Mouse (Mus musculus) mature B cell (primary cell): ENCODE results near the gene Amh.

Experiments
- in situ Hi-C: fragments of 300-500 bp; cut with MboI; formaldehyde crosslinking; loops from 2 replicates; pipeline ENCODE4 v1.14.3; 2019

Gene Amh

DNA sequence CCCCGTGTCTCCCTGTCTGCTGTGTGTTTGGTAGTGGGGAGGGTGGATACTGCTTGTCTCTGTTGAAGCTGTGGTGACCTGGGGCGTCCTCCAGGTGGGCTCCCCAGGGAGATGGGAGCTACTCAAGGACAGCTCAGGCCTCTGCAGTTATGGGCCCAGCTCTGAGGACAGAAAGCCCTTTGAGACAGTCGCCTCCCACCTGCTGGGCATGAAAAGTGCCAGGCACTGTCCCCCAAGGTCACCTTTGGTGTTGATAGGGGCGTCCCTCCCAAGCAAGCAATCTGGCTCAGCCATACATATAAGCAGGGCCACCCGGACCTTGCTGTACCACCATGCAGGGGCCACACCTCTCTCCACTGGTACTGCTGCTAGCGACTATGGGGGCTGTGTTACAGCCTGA, at the start of gene Amh:
Amh (plus strand) TSS at position 328 of the 400 bp plus-strand sequence.
- in situ Hi-C loops = no loop called here

DNA sequence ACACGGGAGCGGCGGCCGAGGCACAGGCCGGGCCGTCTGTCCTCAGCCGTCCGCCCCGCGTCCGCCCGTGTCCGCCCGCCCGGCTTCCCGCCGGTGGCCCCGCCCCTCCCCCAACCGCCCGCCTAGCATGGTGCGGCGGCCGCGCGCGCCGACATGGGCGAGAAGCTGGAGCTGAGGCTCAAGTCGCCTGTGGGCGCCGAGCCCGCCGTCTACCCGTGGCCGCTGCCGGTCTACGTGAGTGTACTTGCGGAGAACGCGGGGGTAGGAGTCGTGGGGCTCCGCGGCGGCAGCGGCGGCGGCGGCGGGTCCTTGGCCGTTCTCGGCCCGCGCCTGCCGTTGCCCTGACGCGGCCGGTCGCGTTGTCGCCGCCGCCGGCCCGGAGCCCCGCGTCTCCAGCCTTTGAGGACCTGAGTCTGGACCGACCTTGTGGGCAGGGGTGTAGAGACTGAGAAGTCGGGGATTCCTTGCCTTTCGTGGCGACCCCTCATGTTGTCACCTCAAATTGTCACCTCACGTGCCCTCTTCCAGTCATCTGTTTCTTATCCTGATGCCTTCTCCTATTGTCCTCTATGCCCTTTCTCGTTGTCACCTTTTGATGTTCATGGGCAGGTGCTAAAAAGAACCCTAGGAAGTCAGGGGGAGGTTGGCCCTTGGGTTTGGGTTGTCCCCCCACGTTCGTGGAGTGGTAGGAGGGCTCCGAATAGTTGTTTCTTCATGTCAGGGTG, 49.6 kb upstream of the Amh start:
- in situ Hi-C loops = no loop called here

DNA sequence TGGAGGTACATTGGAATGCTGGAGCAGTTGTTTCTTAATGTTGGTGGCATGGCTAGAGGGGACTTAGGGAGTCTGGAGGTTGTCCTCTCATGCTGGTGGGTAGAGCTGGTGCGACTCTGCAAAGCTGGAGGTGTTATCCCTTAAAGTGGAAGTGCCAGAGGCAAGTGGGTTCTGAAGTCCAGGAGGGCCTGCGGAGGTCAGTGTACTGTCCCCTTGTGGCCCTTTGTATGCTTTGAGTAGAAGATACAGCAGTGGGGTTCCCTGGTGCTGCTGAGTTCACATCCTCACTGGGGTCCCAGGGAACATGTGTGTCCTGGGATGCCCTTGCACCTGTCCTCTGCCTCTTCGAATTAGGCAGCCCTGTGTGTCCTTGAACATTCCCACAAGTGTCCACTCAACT, 48.9 kb upstream of the Amh start:
- in situ Hi-C loops = no loop called here

DNA sequence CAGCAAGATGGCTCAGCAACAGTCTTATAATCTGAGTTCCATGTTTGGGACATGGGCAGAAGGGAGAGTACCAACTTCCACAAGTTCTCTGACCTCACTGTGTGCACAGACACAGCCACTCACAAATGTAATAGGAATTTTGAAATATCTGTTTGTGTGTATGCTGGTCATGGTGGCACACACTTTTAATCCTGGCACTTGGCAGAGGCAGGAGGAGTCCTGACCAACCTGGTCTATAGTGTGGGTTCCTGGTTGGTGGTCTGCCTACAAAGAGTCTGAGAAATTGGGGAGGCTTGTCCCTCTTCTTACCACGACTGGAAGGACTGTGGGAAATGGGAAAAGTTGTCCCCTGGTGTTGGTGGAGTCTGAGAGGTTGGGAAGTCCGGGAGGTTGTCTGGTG, 48.5 kb upstream of the Amh start:
- in situ Hi-C loops = no loop called here

DNA sequence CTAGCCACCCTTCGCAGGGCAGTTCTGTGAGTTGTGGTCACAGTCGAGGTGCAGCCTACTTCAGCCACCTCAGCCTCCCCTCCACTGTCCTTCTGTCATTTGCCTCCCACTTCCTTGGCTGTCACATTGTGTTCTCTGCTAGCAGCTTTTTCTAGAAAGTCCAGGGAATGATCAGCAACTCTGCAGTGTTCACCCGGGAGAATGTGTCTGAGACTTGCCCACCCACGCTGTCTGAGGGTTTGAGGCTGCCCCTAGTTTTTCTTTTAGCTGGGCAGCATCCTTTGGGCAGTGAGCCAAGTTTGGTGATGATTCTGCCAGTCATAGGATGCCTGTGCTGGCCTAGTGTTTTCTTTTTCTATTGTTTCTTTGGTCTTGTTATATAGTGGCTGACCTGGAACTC, 48.1 kb upstream of the Amh start:
- in situ Hi-C loops = no loop called here

DNA sequence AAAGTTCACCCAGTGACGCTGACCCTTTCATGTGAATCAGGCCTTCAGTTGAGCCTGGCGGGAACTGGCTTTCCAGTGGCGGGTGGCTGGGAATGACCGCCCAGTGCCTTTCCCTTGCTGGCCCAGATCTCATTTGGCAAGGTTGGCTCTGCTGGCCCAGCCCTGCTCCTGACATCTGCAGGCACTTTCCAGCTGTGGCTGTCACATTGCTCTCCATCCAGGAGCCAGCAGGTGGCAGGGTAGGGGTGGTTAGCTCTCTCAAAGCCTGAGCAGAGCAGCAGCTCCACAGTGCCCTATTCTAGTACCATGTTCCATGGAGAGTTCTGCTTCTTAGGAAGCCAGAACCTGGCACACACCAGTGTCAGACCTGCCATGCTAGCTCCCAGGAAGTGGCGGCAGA, 47.3 kb upstream of the Amh start:
- in situ Hi-C loops = no loop called here

DNA sequence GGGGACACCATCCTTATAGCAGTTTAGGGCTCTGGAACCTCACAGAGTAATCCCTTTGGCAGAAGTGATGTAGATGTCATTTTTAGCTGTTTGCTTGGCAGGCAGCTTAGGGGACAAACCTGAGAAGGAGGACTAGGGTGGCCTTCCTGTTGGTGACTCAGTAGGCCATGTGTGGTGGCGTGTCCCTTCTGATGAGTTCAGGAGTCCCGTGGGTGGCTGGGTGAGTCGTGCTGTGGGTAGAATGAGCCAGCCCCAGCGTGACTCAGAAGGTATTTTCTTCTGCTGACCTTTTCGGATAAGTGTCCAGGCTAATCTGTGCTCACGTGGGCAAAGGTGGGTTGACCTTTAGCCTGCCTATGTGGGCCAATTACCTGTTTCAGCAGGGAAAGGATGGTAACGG, 46.4 kb upstream of the Amh start:
- in situ Hi-C loops = no loop called here

DNA sequence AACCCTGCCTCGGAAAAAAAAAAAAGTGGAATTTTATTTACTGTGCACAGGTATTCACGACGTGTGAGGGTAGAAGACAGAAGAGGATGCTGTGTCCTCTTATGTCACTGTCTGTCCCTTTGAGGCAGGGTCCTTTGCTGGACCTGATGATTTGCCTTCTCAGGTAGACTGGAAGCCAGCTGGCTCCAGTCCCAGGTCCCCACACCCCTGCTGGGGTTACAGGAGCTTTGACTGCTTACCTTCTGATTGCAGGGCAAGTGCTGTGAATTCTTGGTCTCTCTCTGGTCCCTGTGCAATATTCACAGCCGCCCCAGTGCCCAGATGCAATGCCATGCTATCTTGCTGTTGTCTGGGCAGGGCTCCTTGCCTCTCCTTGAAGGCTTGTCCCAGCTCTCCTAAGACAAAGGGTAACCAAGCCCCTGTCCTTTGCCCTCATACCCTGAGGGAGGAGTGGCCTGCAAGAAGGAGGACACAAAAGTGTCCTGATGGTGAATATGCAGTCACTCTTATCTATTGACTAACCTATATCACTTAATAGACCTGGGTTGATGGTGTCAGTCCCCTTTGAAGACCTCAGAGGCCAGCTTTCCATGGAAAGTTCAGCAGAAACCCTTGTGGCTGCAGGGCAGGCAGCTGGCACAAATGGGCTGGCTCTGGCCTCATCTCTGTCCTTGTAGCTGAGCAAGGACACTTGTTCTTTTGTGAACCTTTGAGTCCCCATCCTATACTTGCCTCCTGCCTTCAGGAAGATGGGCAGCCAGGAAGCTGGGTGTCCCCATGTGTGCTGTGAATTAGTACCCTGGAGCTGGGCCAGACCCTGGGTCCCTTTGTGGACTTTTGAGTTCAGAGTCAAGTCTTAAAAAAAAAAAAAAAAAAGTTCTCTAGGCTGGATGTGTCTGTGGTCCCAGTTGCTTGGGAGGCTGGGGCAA, 44.2 kb upstream of the Amh start:
- in situ Hi-C loops = no loop called here

DNA sequence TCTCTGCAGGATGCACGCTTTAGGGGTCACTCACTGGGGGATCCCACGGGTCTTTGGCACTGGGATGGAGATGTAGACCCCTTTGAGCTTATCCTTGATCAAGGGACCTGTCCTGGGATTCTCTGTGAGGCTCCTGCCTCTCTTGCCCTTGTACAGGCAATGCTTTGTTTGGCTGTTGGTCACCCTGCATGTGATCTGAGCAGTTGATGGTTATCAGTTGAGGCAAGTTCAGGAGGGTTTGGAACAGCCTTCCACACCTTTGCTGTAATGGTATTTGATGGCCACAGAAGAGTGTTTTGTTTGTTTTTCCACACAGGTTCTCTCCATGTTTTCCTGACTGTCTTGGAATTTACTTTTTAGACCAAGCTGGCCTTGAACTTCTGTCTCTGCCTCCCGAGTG, 43.2 kb upstream of the Amh start:
- in situ Hi-C loops = no loop called here

DNA sequence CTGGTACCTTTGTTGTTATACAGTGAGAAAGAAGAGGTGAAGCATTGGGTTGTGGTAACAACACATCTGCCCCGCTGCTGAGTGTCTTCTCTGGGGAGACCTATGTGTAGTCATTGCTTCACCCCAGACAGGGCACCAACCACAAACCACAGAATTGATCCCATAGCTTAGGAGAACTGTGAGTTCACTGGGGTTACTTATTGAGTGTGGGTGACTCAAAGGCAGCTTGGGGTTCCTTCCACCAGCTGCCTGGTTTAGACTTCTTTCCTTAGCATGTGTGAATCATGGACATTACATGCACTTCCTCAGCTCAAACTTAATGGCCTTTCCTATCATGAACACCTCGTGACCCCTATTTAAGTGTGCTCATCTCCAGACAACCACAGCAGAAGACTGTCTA, 41.5 kb upstream of the Amh start:
- in situ Hi-C loops = no loop called here

DNA sequence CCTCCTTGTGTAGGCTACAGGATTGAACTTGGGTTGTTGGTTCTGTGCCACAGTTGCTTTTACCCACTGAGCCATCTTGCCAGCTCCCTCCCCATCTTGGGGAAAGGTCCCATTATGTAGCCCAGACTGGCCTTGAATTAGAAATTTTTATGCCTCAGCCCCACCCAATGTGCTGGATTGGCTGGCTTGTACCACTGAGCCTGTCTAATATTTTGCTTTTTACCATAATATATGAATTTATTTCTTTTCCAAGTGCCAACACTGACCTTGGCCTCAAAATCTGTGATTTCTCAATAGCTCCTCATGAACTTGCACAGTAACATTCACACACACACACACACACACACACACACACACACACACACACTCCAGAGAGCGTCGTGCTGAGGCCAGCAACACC, 39.3 kb upstream of the Amh start:
- in situ Hi-C loops = no loop called here

DNA sequence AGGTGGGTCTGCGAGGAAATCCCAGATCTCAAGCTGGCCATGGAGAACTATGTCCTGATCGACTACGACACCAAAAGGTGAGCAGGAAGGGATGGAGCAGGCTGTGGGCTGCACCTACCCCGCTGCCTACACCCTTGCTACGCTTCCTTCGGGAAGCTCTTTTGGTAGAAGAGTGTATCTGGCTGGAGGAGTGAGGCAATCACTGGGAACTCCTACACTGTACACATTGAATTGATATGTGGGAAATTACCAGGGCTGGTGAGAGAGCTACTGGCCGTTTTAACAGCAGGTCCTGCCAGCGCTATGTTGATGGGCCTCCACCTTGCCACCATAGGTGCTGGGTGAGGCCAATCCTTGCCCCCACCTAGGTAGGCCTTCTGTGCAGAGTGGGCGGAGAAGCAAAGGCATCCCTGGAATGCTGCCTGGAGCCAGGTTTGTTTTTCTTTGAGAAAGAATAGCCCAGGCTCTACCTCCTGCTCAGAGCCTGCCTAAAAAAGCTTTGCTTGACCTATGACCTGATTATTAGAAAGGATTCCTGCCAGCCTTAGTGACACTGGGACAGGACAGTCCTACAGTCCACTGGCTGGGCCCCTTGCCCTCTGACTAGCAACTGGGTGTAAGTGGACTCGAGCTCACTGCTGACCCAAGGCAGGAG, 38.8 kb upstream of the Amh start:
- in situ Hi-C loops = no loop called here

DNA sequence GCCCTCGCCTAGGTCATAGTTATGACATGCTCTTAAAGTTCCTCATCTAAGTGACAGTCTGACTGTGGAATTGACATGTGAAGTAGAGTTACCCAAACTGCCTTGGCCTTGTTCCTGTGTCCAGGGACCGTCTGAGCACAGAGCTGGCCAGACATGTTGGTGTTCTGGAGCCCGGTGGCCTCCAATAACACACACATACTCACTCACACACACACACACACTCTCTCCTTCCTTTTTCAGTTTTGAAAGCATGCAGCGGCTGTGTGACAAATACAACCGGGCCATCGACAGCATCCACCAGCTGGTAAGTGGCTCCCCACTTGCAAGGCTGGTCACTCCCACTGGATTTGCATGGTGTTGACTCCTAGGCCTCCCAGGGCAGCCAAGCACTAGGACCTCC, 36.7 kb upstream of the Amh start:
- in situ Hi-C loops = no loop called here

DNA sequence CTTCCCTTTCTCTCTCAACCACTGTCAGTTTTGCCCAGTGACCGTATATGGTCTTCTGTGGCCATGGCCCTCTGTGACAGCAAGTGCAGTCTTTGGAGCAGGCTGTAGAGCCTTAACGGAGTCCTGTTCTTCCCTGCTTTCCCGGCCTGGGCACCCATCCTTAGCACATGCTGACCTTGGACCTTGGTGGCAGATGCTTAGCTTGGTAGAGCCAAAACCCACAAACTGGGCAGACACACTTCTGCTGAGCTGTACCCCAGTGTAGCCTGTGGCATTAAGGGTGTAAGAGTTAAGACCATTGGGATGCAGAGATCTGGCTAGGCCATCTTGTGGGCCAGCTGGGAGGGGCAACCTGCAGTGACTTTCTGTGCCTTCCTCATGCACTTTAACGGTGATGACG, 31.2 kb upstream of the Amh start:
- in situ Hi-C loops = no loop called here

DNA sequence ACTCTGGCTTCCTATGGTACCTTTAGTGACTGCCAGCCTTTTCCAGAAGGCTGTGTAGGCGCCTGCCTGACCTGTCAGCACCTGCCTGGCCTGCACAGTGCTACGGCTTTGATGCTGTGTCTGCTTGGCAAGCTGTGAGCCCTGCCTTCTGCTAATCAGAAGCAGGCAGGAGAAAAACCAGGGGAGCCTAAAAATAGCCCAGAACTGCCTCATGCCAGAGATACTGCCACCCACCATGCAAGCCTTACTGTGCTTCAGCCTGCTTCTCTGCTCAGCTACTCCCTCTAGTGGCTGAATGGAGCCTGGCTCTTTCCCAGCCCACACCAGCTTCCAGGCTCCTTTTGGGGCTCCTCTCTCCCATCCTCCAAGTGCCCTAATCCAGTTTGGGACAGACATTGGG, 30.5 kb upstream of the Amh start:
- in situ Hi-C loops = no loop called here

DNA sequence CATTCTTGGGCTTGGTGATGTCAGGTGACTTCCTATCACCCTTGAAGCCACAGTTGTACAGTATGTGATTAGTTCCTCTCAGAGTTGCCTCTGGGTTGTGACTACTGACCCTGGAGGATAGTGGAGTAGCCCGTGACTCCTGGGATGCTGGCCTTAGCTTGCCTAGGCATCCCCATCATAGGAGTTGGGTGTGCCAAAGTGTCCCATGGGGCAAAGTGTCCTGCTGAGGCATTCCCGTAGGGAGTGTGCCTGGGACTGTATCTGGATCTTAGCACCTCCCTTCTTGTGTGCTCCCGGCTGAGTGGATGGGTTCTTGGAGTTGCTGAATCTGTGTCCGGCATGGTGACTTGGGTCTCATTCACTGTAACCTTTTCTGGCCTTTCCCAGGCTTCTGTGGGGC, 30.1 kb upstream of the Amh start:
- in situ Hi-C loops = no loop called here

DNA sequence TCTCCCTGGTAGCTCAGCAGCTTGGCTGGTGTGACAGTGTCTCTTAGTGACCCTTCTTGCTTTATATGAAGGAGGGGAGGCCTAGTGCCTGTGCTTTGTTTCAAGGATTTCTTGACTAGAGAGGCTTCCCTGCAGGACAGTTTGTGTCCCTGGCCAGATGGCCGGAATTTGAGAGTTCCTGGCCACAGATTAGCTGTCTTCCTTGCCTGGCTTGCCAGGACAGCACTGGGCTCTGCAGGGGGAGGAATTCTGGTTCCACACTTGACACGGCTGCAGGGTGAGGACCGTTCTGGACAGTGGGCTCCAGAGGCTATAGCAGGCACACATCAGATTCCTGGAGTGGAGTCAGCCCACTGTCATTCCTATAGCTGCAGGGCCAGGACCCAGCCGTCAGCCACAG, 29.3 kb upstream of the Amh start:
- in situ Hi-C loops = no loop called here

DNA sequence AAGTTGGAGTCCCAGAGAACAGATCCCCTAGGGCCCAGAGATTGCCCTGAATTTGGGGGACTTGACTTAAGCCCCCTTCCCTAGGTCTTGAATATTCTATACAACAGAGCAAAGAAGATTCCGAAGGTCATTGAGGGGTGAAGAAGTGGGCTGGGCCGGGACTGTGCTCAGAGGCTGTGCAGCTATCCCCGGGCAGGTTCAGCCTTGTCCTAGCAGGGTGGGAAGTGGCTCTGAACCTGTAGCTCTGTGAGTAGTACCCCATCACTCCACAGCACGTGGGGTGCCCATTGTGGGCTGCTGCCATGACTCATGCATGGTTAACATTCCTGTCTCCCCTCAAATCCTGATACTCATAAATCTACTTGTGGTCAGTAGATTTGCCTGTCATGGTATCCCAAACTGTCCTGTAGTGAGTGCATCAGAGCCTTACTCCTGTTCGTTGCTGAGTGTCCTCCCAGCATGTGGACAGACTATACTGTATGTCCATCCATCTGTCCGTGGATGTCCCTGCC, 28.6 kb upstream of the Amh start:
- in situ Hi-C loops = no loop called here

DNA sequence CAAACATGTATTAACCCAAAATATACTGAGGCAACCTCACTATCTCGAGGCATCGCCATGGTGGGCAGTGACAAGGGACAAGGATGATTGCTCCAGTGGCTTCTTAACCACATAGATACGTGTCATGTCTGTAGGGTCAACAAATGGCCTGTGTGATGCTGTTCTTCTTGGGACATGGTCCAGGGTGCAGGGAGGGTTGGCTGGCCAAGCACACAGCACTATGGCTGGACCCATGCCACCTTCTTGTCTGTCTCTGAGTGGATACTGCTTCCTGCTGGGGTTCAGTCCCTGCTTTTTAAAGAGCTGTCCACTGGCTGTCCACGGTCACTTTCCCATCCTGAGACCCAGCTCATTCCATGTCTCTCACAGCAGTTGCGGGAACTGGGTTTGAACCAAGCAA, 27.9 kb upstream of the Amh start:
- in situ Hi-C loops = no loop called here

DNA sequence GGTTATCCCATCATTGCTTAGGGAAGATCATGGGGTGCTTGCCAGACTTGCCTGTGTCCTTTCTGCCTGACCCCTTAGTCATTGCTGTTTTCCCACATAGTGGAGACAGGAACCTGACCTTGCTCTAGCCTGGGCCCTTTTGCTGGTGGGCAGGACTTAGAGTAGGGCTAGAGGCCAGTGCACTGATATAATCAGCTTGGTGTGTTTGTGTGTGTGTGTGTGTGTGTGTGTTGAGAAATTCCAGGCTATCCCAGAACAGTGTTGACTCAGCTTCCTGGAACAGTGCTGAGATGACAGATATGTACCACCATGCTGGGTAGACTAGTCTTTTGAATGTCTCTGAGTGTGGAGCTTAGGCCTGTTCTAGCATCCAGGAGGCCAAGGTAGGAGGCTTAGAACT, 25.5 kb upstream of the Amh start:
- in situ Hi-C loops = no loop called here

DNA sequence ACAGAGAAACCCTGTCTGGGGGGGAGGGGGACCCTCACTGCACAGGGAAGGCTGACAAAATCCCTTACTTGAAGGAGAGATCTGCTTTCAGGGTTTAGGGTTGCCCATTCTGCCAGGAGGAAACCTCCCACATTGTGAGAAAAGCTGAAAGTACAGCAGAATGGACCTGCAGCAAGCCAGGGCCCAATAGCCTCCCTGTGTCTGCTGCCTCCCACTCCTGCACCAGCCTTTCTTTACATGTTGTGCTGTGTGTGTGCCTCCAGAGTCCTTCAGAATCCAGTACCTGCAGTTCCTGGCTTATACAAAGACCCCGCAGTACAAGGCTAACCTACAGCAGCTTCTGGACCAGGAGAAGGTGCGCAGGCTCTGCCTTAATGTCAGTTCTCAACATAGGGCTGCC, 20.7 kb upstream of the Amh start:
- in situ Hi-C loops = no loop called here

DNA sequence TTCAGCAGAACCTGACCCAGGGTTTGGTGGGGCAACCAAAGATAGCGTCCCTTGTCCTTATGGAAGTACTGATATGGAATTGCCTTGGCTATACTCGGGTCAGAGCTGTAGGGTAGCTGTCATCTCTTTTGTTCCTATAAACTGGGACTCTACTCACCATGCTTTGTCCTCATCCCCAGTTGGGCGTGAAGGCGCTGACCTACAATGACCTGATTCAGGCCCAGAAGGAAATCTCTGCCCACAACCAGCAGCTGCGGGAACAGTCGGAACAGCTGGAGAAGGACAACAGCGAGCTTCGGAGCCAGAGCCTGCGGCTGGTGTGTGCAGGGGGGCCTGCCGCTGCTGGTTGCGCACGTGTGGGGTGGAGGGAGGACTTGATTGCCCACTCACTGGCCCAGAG, 20.2 kb upstream of the Amh start:
- in situ Hi-C loops = no loop called here

DNA sequence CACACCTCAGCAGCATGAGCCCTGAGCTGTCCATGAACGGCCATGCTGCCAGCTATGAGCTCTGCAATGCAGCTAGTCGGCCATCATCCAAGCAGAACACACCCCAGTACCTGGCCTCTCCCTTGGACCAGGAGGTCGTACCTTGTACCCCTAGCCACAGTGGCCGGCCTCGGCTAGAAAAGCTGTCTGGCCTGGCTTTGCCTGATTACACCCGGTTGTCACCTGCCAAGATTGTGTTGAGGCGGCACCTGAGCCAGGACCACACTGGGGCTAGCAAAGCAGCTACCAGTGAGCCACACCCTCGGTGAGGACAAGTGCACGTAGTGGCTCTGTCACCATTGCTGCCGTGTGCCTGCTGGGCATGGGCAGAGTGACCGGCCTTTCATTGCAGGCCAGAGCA, 19.1 kb upstream of the Amh start:
- in situ Hi-C loops = no loop called here
